Mouse (Mus musculus) E14TG2a.4 (cell line): ENCODE data around the gene Scgb1c1.

Source experiments
- CTCF ChIP-seq: conservative IDR thresholded peaks from 2 replicates; pipeline ENCODE4 v1.5.1; 2014; ENCODE audit warnings: low read length
- NANOG ChIP-seq: IDR thresholded peaks from 2 replicates; pipeline ENCODE4 v1.6.1; 2014; ENCODE audit warnings: borderline replicate concordance, low read length, mixed read lengths

DNA sequence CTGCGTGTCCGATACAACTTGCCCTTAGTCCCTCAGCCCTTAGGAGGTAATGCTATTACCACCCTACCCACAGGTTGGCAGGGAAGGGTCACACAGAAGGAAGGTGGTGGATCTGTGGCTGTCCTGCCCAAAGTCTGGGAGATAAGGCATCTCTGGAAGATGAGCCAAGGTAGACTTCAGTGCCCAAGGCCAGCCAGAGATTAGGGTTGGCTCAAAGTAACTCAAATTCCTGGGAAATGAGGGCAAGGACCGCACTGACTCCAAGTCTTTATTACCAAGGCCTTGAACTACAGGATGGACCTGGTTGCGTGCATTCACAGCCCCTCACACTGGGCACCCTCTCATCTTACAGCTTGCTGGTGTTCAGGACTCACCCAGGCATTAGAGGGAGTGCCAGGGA lies 6.6 kb downstream of the Scgb1c1 start:
- TF ChIP-seq CTCF (no peak), NANOG (no peak)
